Mouse (Mus musculus) midbrain, embryonic 11.5 days (tissue): ENCODE data around the gene Ier2. TPM values are rescaled to one million over a fixed set of nuclear protein-coding genes. Genes with fewer than 3 reads are reported as not detected.

Experiments
- ATAC-seq: fragments of 200-750 bp; cut with Nextera tagmentation; 2 replicates; pipeline ENCODE4 v1.8.0; 2017; ENCODE audit warnings: moderate TSS enrichment, moderate library complexity; ENCODE audit not compliant: low FRiP score
- DNase-seq: peaks from one replicate; pipeline ENCODE4 v3.0.0; 2015; ENCODE audit warnings: low spot score; ENCODE audit errors: missing footprints
- H3K27ac ChIP-seq: fragments of 300-500 bp; sonication (generic); 2 replicates; pipeline ENCODE4 v1.5.1; 2014; ENCODE audit warnings: low read depth, low read length
- H3K27me3 ChIP-seq: fragments of 300-500 bp; sonication (generic); 2 replicates; pipeline ENCODE4 v1.6.1; 2014; ENCODE audit warnings: mild to moderate bottlenecking, low read length, moderate library complexity, mixed read lengths; ENCODE audit not compliant: control insufficient read depth, insufficient read depth
- H3K36me3 ChIP-seq: fragments of 300-500 bp; sonication (generic); 2 replicates; pipeline ENCODE4 v1.6.1; 2014; ENCODE audit warnings: mild to moderate bottlenecking, low read length, moderate library complexity, mixed read lengths; ENCODE audit not compliant: control insufficient read depth, insufficient read depth
- H3K4me1 ChIP-seq: fragments of 300-500 bp; sonication (generic); 2 replicates; pipeline ENCODE4 v1.6.1; 2014; ENCODE audit warnings: low read length; ENCODE audit not compliant: control insufficient read depth, insufficient read depth
- H3K4me2 ChIP-seq: fragments of 300-500 bp; sonication (generic); 2 replicates; pipeline ENCODE4 v1.6.1; 2014; ENCODE audit warnings: mild to moderate bottlenecking, moderate library complexity
- H3K4me3 ChIP-seq: fragments of 300-500 bp; sonication (generic); 2 replicates; pipeline ENCODE4 v1.5.1; 2014; ENCODE audit warnings: low read depth, low read length
- H3K9ac ChIP-seq: fragments of 300-500 bp; sonication (generic); 2 replicates; pipeline ENCODE4 v1.6.1; 2014; ENCODE audit warnings: low read length
- H3K9me3 ChIP-seq: fragments of 300-500 bp; sonication (generic); 2 replicates; pipeline ENCODE4 v1.6.1; 2016; ENCODE audit warnings: low read length; ENCODE audit not compliant: control insufficient read depth
- WGBS: fragments of 180-500 bp; shearing (Covaris S2); extraction: QIAGEN DNeasy Blood & Tissue Kit; methylation state at CpG from one replicate; pipeline ENCODE4 v1.1.7; 2014; 5-methylcytosine and 5-hydroxymethylcytosine counted together
- polyA plus RNA-seq: library from polyadenylated mRNA; unstranded; fragments of >200 nt; fragmentation: Nextera tagmentation; extraction: Ambion mirVana; gene quantifications from 2 replicates; pipeline ENCODE4 v1.2.1, GENCODE M21; 2014

Gene Ier2
- polyA plus RNA-seq, 1 experiment from 2014 or later, result 52.9 TPM

DNA sequence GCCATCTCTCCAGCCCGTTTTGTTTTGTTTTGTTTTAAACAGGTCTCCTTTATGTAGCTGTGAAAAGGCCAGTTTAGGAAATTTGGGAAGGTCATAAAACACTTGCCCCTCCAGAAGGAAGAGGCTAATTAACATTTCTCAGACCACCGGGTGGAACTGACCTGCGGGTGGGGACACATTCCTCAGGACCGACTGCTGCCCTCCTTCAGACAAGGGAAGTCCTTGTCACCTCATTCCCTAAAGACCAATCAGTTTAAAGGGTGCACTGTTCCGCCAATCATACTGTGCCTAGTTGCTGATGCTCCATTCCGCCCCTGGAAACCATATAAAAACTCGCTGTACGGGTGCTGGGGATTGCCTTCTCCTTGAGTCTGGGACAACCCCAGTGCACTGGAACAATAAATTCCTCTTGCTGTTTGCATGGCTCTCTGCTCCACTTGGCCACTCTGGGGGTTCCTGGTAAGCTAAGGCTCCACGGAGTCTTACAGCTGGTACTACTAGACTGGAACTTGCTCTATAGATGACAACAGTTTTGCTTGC is 9.5 kb downstream of the Ier2 start:
- peaks cover 27% of the 10 kb centered on the region for H3K4me1 ChIP-seq

DNA sequence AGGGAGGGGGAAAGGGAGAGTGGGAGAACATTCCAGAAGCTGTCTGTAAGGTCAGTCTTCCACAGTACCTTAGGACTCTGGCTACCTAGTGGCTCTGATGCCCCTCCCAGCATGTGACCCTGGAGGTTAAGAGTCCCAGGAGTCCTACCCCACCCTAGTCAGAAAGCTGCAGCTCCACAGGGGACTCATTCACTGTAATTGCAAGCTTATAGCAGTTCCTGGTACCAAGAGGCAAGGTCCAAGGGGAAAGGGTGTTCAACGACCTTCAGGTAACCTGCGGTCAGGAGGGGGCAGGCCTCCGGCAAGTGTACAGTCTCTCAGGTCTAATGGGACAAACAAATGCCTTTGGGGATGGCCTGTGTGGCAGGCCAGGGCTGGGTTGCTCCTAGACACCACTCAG is 12.4 kb downstream of the Ier2 start:
- Histone ChIP-seq H3K27me3 (no peaks in the 10 kb centered on the region), H3K27ac (no peak overlapping the region), H3K4me1 (peaks cover 16% of the 10 kb centered on the region), H3K4me3 (no peak overlapping the region), H3K4me2 (no peak overlapping the region), H3K9ac (no peak overlapping the region), H3K9me3 (no peaks in the 10 kb centered on the region), H3K36me3 (no peaks in the 10 kb centered on the region)
- DNase-seq (no peak), ATAC-seq (no peak)
- 41% methylated on average over 3 of the region's 3 CpGs for WGBS

More for the DNA sequence above, 9.5 kb downstream of the Ier2 start:
- H3K4me2 ChIP-seq, result no peak overlapping the region
- H3K9me3 ChIP-seq, result no peaks in the 10 kb centered on the region
- H3K27ac ChIP-seq, result no peak overlapping the region
- H3K9ac ChIP-seq, result no peak overlapping the region
- ATAC-seq, result no peak
- no peak for DNase-seq
- no peaks in the 10 kb centered on the region for H3K36me3 ChIP-seq
- no peaks in the 10 kb centered on the region for H3K27me3 ChIP-seq
- H3K4me3 ChIP-seq, result no peak overlapping the region
- 71% methylated on average over 9 of the region's 9 CpGs for WGBS

DNA sequence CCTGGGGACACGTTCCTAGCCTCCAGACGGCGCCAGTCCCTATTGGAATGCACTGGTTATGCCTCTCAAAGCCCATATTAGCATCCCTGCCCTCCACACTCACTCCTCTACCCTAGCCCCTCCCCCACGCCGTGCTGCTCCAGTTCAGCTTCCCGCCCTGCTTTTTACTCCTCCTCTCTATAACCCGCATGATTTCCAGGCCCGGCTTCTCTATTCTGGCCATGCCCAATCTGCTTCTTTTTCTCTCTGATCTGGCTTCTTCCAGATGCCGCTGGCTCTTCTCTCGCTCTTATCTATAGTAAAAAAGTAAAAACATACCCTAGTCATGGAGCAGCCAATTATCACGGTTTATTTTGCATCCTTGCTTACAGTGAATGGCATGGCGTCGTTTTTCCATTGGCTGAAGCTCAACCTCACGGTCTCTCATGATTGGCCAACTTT is 15.2 kb downstream of the Ier2 start:
- Histone ChIP-seq H3K36me3 (no peaks in the 10 kb centered on the region), H3K27ac (no peak overlapping the region), H3K4me1 (peaks cover 9% of the 10 kb centered on the region), H3K4me2 (peak overlapping the region; percentile 31), H3K9ac (peak overlapping the region; percentile 13; the same call in 1 of the 2 replicates), H3K4me3 (peak overlapping the region; percentile 1; the same call in 1 of the 2 replicates), H3K27me3 (no peaks in the 10 kb centered on the region), H3K9me3 (no peaks in the 10 kb centered on the region)
- 3% methylated on average over 14 of the region's 14 CpGs for WGBS
- ATAC-seq (peak; percentile 87), DNase-seq (peak; percentile 96)

DNA sequence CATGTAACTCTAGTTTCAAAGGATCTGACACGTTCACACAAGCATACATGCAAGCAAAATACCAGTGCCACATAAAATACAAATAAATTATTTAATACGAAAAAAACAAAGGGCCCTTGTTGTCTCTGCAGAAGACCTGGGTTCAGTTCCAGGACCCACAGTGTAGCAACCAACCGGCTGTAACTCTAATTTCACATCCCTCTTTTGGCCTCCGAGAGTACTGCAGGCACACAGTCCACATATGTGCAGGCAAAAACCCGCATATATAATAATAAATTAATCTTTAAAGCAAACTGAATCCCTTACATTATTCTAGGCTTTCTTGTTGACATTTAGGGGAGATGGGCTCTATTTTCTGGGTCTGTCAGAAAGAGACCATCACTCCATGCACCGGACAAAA is 15.9 kb downstream of the Ier2 start:
- Histone ChIP-seq H3K4me1 (peaks cover 9% of the 10 kb centered on the region), H3K9ac (no peak overlapping the region), H3K9me3 (no peaks in the 10 kb centered on the region), H3K27ac (no peak overlapping the region), H3K4me2 (no peak overlapping the region; the same call in 1 of the 2 replicates), H3K27me3 (no peaks in the 10 kb centered on the region), H3K36me3 (no peaks in the 10 kb centered on the region), H3K4me3 (no peak overlapping the region)
- WGBS, result 57% methylated on average over 6 of the region's 6 CpGs
- ATAC-seq (no peak), DNase-seq (no peak)

DNA sequence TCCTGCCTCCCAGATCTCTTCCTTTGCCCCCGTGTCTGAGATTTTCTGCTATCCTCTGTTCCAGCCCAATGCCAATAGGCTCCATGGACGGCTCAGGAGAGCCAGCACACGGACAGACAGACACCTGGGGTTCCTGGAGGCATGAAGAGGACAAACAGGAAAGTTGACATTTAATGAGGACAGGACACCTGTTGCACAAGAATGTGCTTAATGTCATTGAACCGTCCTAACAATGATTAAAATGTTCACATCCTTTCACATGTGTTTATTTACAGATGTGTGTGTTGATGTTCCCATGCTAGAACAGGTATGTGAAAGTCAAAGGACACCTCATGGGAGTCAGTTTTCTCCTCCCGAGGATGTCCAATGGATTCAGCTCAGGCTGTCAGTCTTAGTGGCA is 19.6 kb downstream of the Ier2 start:
- Histone ChIP-seq H3K36me3 (no peaks in the 10 kb centered on the region), H3K27ac (no peak overlapping the region), H3K4me2 (no peak overlapping the region), H3K27me3 (no peaks in the 10 kb centered on the region), H3K9ac (no peak overlapping the region), H3K9me3 (no peaks in the 10 kb centered on the region), H3K4me1 (peaks cover 12% of the 10 kb centered on the region), H3K4me3 (no peak overlapping the region)
- ATAC-seq, result no peak
- DNase-seq, result no peak
- WGBS, result 74% methylated on average over 5 of the region's 5 CpGs

DNA sequence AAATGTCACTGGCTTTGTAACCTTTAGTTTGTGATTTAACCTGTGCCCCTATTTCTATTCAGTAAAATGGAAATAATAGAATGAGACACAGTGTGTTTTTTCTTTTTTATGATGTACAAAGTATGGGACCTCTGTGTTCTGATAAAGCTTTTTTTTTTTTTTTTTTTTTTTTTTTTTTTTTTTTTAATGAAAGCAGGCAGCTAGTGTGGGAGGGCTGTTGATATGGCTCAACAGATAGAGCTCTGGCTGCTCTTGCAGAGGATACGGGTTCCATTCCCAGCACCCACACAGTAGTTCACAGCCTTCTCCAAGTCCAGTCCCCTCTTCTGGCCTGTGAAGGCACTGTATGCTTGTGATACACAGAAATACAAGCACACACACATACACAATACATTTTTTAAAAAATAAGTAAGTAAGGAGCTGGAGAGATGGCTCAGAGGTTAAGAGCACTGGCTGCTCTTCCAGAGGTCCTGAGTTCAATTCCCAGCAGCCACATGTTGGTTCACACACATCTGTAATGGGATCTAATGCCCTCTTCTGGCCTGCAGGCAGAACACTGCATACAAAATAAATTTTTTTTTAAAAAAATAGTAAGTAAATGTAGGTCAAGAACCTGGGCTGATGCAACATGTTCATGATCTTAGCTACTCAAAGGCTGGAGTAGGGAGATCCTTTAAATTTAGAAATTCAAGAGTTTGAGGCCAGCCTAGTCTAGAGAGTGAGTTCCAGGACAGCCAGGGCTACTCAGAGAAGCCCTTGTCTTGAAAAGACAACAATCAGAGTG is 20.9 kb downstream of the Ier2 start:
- DNase-seq (no peak), ATAC-seq (no peak)
- H3K9me3 ChIP-seq, result no peaks in the 10 kb centered on the region
- no peak overlapping the region for H3K27ac ChIP-seq
- H3K27me3 ChIP-seq, result no peaks in the 10 kb centered on the region
- H3K9ac ChIP-seq, result no peak overlapping the region
- no peak overlapping the region for H3K4me2 ChIP-seq
- H3K36me3 ChIP-seq, result no peaks in the 10 kb centered on the region
- H3K4me1 ChIP-seq, result peaks cover 5% of the 10 kb centered on the region; the same call in 1 of the 2 replicates
- 86% methylated on average over 1 of the region's 1 CpGs for WGBS
- no peak overlapping the region for H3K4me3 ChIP-seq

DNA sequence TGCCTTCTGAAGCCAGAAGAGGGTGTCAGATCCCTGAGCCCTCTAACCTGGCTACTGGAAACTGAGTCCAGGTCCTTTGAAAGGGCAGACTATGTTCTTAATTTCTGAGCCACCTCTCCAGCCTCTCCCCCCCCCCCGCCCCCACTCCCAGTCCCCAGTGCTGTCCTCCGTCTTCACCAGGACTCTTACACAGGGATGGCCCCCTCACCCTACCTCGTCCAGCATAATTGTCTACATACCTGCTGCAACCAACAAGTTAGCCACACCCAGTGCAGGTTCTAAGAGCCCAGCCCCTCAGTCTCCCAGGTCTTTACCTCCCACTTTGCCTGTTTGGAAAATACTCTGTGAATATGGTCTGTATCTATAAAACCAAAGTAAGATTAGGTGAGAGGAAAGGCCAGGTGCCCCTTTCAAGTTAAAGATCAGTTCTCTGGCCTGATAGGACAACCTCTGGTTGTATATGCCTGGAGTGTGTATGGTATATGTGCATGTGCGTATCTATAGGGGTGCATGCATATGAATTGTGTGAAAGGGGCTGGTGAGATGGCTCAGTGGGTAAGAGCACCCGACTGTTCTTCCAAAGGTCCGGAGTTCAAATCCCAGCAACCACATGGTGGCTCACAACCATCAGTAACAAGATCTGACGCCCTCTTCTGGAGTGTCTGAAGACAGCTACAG is 21.9 kb downstream of the Ier2 start:
- no peak overlapping the region for H3K4me3 ChIP-seq

DNA sequence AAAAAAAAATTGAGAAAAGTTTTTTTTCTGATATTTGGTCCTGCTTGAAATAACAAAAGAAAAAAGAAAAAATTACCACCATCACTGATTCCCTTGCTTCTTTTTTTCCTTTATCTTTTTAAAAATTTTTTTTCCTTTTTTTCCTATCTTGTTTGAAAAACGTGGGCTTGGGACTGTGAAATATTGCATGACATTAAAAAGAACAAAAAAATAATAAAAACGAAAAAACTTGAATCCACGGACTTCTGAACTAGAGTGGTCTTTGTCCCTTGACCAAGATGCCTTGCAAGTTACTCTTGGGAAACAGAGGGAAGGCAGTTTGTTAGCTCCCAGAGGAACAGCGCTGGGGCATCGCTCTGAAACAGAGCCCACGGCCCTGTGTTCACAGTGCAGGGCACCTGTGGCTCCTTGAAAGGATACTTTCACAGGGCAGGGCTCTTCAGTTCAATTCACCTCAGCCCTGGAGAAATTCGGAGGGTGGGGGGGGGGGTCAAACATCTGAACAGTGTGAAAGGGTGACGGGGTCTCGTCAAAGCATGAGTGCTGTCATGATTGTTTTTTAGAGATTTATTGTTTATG is 22.6 kb downstream of the Ier2 start:
- no peak for DNase-seq
- Histone ChIP-seq H3K9ac (peak overlapping the region; percentile 63), H3K4me2 (peak overlapping the region; percentile 46), H3K36me3 (no peaks in the 10 kb centered on the region), H3K4me3 (peak overlapping the region; percentile 60), H3K27ac (no peak overlapping the region), H3K27me3 (no peaks in the 10 kb centered on the region), H3K4me1 (peaks cover 16% of the 10 kb centered on the region), H3K9me3 (no peaks in the 10 kb centered on the region)
- 31% methylated on average over 9 of the region's 9 CpGs for WGBS
- no peak for ATAC-seq

More for the DNA sequence above, 21.9 kb downstream of the Ier2 start:
- Histone ChIP-seq H3K9me3 (no peaks in the 10 kb centered on the region), H3K27me3 (no peaks in the 10 kb centered on the region), H3K4me1 (peaks cover 10% of the 10 kb centered on the region), H3K9ac (no peak overlapping the region), H3K27ac (no peak overlapping the region), H3K36me3 (no peaks in the 10 kb centered on the region), H3K4me2 (no peak overlapping the region)
- WGBS, result 75% methylated on average over 7 of the region's 7 CpGs
- no peak for ATAC-seq
- DNase-seq, result no peak
